Mouse (Mus musculus) layer of hippocampus, postnatal 36 days (tissue): ENCODE results near the gene R3hdm4. TPM values are rescaled to one million over a fixed set of nuclear protein-coding genes. Genes with fewer than 3 reads are reported as not detected.
A peak's percentile ranks its signal among the peaks of the same experiment; 100 is the strongest.

Source experiments
- DNase-seq, 2 experiments: peaks; one replicate each; pipeline ENCODE4 v3.0.0; 2022
- total RNA-seq, 2 experiments: library from RNA; stranded (reverse); gene quantifications; 2 replicates each; pipeline ENCODE4 v1.2.3; 2021

The R3hdm4 gene
- total RNA-seq, 2 experiments from 2014 or later, result 397 to 399 TPM

GRCm38 (mm10) chr10:79942988-79943387 lies 22.0 kb upstream of the R3hdm4 start:
- DNase-seq, result no peak

GRCm38 (mm10) chr10:79940749-79941148 lies 19.7 kb upstream of the R3hdm4 start:
- no peak for DNase-seq

- no peak for DNase-seq
These were observed 16.9 kb upstream of the R3hdm4 start for GRCm38 (mm10) chr10:79937775-79938526.

- DNase-seq, result no peak
These were observed 16.0 kb upstream of the R3hdm4 start for GRCm38 (mm10) chr10:79936911-79937441.

- no peak for DNase-seq
These were observed 15.4 kb upstream of the R3hdm4 start for GRCm38 (mm10) chr10:79936284-79936910.

GRCm38 (mm10) chr10:79934794-79935569 lies 14.0 kb upstream of the R3hdm4 start:
- no peak for DNase-seq

GRCm38 (mm10) chr10:79934272-79934721 lies 13.3 kb upstream of the R3hdm4 start:
- DNase-seq, result peak; percentile 68 to 82

- no peak for DNase-seq
These were observed 12.9 kb upstream of the R3hdm4 start for GRCm38 (mm10) chr10:79933861-79934260.

GRCm38 (mm10) chr10:79933145-79933679 lies 12.2 kb upstream of the R3hdm4 start:
- no peak for DNase-seq

- peak in 1 of 2 experiments; percentile 55 for DNase-seq
These were observed 11.7 kb upstream of the R3hdm4 start for GRCm38 (mm10) chr10:79932736-79933135.

GRCm38 (mm10) chr10:79931797-79932196 lies 10.8 kb upstream of the R3hdm4 start:
- no peak for DNase-seq

- no peak for DNase-seq
These were observed 9.8 kb upstream of the R3hdm4 start for GRCm38 (mm10) chr10:79930826-79931186.

- no peak for DNase-seq
These were observed 9.2 kb upstream of the R3hdm4 start for GRCm38 (mm10) chr10:79929967-79930825.

GRCm38 (mm10) chr10:79928907-79929701 lies 8.1 kb upstream of the R3hdm4 start:
- DNase-seq, result no peak

GRCm38 (mm10) chr10:79928030-79928694 lies 7.2 kb upstream of the R3hdm4 start:
- DNase-seq, result no peak

GRCm38 (mm10) chr10:79927324-79928029 lies 6.5 kb upstream of the R3hdm4 start:
- peak; percentile 50 to 58 for DNase-seq

- peak; percentile 87 to 89 for DNase-seq
These were observed 5.7 kb upstream of the R3hdm4 start, which contains the start of gene Arid3a for GRCm38 (mm10) chr10:79926491-79927323. Arid3a (plus strand) TSS chr10:79927043.

- DNase-seq, result no peak
These were observed 4.9 kb upstream of the R3hdm4 start for GRCm38 (mm10) chr10:79925785-79926490.
